Comparison of ENCODE assay signal across 9 mouse cellular contexts in the genomic region with DNA sequence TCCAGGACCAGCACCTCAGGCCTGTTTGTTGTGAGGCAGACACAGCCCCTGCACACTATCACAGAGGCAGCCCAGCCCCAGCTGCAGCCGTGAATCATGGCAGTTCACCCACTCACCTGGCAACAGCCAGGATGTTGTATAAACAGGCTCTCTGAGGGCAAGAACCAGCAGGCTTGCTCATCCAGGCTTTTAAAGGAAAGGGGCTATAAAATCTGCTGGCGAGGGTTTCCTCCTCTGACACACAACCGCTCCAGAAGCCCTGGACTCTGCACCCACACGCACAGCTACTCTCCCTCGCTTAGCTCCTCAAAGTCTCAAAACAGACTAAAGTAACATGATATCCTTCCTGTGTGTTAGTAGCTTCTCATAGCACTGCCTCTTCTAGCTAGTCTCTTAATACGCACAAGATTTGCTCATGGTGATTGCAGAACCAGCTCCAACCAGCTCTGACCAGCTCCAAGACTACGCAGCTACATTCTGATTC. TPM values are rescaled to one million over a fixed set of nuclear protein-coding genes. Genes with fewer than 3 reads are reported as not detected.
DNase-seq lines count a peak whose midpoint lies in the region; ATAC-seq lines count a peak whose summit lies in the region.
"Had no signal": no experiment of that assay in that cellular context is flagged by ENCODE, and none has a peak within 500 bp of the region (broad histone marks: within the 10 kb centered on the region; RNA-seq: fewer than 3 reads in every experiment).

No protein-coding gene starts in this region.

- H3K27ac ChIP-seq in embryonic facial prominence, embryonic 11.5 days (replicated peaks; ENCODE audit: low read depth, low read length) = no peak overlapping the region
- 0 out of 2 replicates have a peak overlapping the region, but pooled peaks have one; percentile 39 for H3K27ac ChIP-seq in stomach, embryonic 14.5 days (ENCODE audit: low read length)

- no peak overlapping the region for H3K9ac ChIP-seq in embryonic facial prominence, embryonic 11.5 days (replicated peaks; ENCODE audit: low read length)
- no peak overlapping the region for H3K9ac ChIP-seq in stomach, embryonic 14.5 days (replicated peaks; ENCODE audit: low read depth, low read length)

- H3K4me3 ChIP-seq in embryonic facial prominence, embryonic 11.5 days (ENCODE audit: low read depth, low read length) = no peak overlapping the region
- H3K4me3 ChIP-seq in stomach, embryonic 14.5 days (ENCODE audit: low read depth, low read length) = no peak overlapping the region

- peak; percentile 6 for DNase-seq in layer of hippocampus, adult 8-10 months (ENCODE audit: low spot score in 2 of 2)
- DNase-seq in layer of hippocampus, adult 9-11 months = no peak
- DNase-seq in embryonic facial prominence, embryonic 11.5 days (ENCODE audit: low spot score) = peak; percentile 49
- peak; percentile 55 for DNase-seq in gonadal fat pad, adult 2 months (ENCODE audit: low read depth)
- no peak for DNase-seq in cerebellum, postnatal 25 days
- no peak for DNase-seq in cerebellum, postnatal 14 days
- DNase-seq: midbrain, embryonic 14.5 days had no signal

- no peak for ATAC-seq in embryonic facial prominence, embryonic 11.5 days (replicated peaks; ENCODE audit: insufficient number of reproducible peaks, low FRiP score, low TSS enrichment, low read depth)
- peak; percentile 18; the same call in 1 of the 2 replicates for ATAC-seq in stomach, embryonic 14.5 days (ENCODE audit: insufficient number of reproducible peaks, insufficient read depth, low FRiP score, low read depth)
- ATAC-seq in erythroblast, adult 5-6 weeks (replicated peaks; ENCODE audit: low FRiP score, poor library complexity, severe bottlenecking) = no peak

- no peak overlapping the region for H3K4me2 ChIP-seq in embryonic facial prominence, embryonic 11.5 days (ENCODE audit: low read depth, low read length)
- no peak overlapping the region for H3K4me2 ChIP-seq in stomach, embryonic 14.5 days (replicated peaks; ENCODE audit: low read depth, low read length)

- H3K9me3 ChIP-seq in embryonic facial prominence, embryonic 11.5 days (replicated peaks; ENCODE audit: control insufficient read depth, low read length) = no peaks in the 10 kb centered on the region
- no peaks in the 10 kb centered on the region for H3K9me3 ChIP-seq in stomach, embryonic 14.5 days (ENCODE audit: control insufficient read depth, low read depth, low read length)

- no peaks in the 10 kb centered on the region; the same call in 1 of the 2 replicates for H3K4me1 ChIP-seq in embryonic facial prominence, embryonic 11.5 days (ENCODE audit: control insufficient read depth, insufficient read depth, low read length)
- no peaks in the 10 kb centered on the region for H3K4me1 ChIP-seq in stomach, embryonic 14.5 days (ENCODE audit: control insufficient read depth, insufficient read depth, low read length)

- H3K27me3 ChIP-seq in embryonic facial prominence, embryonic 11.5 days (ENCODE audit: control insufficient read depth, insufficient read depth, low read length) = no peaks in the 10 kb centered on the region
- H3K27me3 ChIP-seq in stomach, embryonic 14.5 days (ENCODE audit: control insufficient read depth, insufficient read depth, low read length) = no peaks in the 10 kb centered on the region

- WGBS in embryonic facial prominence, embryonic 11.5 days = 48% methylated on average over 7 of the region's 7 CpGs
- 30% methylated on average over 7 of the region's 7 CpGs for WGBS in stomach, embryonic 14.5 days

- H3K36me3 ChIP-seq in embryonic facial prominence, embryonic 11.5 days (replicated peaks; ENCODE audit: control insufficient read depth, insufficient read depth, low read depth, low read length) = no peaks in the 10 kb centered on the region
- H3K36me3 ChIP-seq in stomach, embryonic 14.5 days (ENCODE audit: control insufficient read depth, insufficient read depth, low read length) = no peaks in the 10 kb centered on the region

RNA-seq across cellular contexts. Expression of gene Myzap, which starts 21.0 kb away (rescaled TPM):
- 1 to 10 TPM; 1.3 to 2.1 (median 1.5) TPM for total RNA-seq in layer of hippocampus, adult 8-10 months (2022)
- 7.0 and 8.5 TPM in 2 replicates for polyA plus RNA-seq in embryonic facial prominence, embryonic 11.5 days (2014; fragmentation: Nextera tagmentation; extraction: Ambion mirVana)
- polyA plus RNA-seq in gonadal fat pad, adult 2 months (2012; rRNA removed) = 18.2 and 18.8 TPM in 2 replicates
- 11.1 and 12.7 TPM in 2 replicates for polyA plus RNA-seq in stomach, embryonic 14.5 days (2014; fragmentation: Nextera tagmentation; extraction: Ambion mirVana)
- not detected in 2 replicates for total RNA-seq in erythroblast, adult 5-6 weeks (2015; ENCODE audit: low replicate concordance)
- total RNA-seq in erythroblast, adult 5-6 weeks (2017; ENCODE audit: low replicate concordance) = 0.70 TPM in 1 of 2 replicates, not detected in the other

Comparison
In these comparisons a context has a peak if more than half of its experiments do, and no peak if none do; other contexts are left out.
1. DNase-seq: peak in layer of hippocampus, adult 8-10 months (2 of 2), embryonic facial prominence, embryonic 11.5 days (single experiment) and gonadal fat pad, adult 2 months (single experiment); none in layer of hippocampus, adult 9-11 months (single experiment), cerebellum, postnatal 25 days (0 of 2) and cerebellum, postnatal 14 days (0 of 2).